Mouse (Mus musculus) central nervous system, embryonic 14 days (tissue): Measurements from ENCODE around the gene Tbx19. TPM values are rescaled to one million over a fixed set of nuclear protein-coding genes. Genes with fewer than 3 reads are reported as not detected.

Experiments used
- polyA plus RNA-seq: library from polyadenylated mRNA; depleted of rRNA; stranded (reverse); fragments of >200 nt; gene quantifications from 2 replicates; pipeline ENCODE4 v1.2.3, GENCODE M21; 2012; rRNA removed

Tbx19 gene
- polyA plus RNA-seq: 0.14 and 0.46 TPM in 2 replicates

GRCm38 (mm10) chr1:165160723-165161405, at the start of gene Tbx19:
TSS of gene Tbx19 (minus strand) at chr1:165160773.

GRCm38 (mm10) chr1:165193880-165194661, 33.5 kb upstream of the Tbx19 start, which contains the start of gene Sft2d2:
TSS of gene Sft2d2 (minus strand) at chr1:165194438.

Other genes with a start within 250 kb of the Tbx19 start
- not detected in 2 replicates for gene Xcl1, start 225.2 kb downstream of the Tbx19 start, polyA plus RNA-seq
- gene Sft2d2, start 33.7 kb upstream of the Tbx19 start, polyA plus RNA-seq: 7.4 and 9.0 TPM in 2 replicates
- 67.7 and 77.6 TPM in 2 replicates for gene Tiprl, start 76.2 kb upstream of the Tbx19 start, polyA plus RNA-seq
- 25.0 and 28.8 TPM in 2 replicates for gene Gpr161, start 135.0 kb upstream of the Tbx19 start, polyA plus RNA-seq